Mouse (Mus musculus) forebrain, embryonic 16.5 days (tissue): ENCODE measurements at regions not wholly inside any gene's neighbourhood (a gene's known extent, or its start where the extent isn't known, plus 50 kb on each side); places are given as distances from the start of the nearest gene placed in this dataset.

ENCODE experiments used
- ATAC-seq: fragments of 200-750 bp; cut with Nextera tagmentation; 2 replicates; pipeline ENCODE4 v1.8.0; 2017; ENCODE audit warnings: mild to moderate bottlenecking, moderate library complexity
- H3K27ac ChIP-seq: fragments of 300-500 bp; sonication (generic); 2 replicates; pipeline ENCODE4 v1.5.1; 2014; ENCODE audit warnings: low read length, control low read depth
- H3K27me3 ChIP-seq: fragments of 300-500 bp; sonication (generic); replicated peaks from 2 replicates; pipeline ENCODE4 v1.6.1; 2014; ENCODE audit warnings: low read length; ENCODE audit not compliant: control insufficient read depth, insufficient read depth
- H3K36me3 ChIP-seq: fragments of 300-500 bp; sonication (generic); 2 replicates; pipeline ENCODE4 v1.6.1; 2014; ENCODE audit not compliant: control insufficient read depth, insufficient read depth
- H3K4me1 ChIP-seq: fragments of 300-500 bp; sonication (generic); replicated peaks from 2 replicates; pipeline ENCODE4 v1.6.1; 2014; ENCODE audit warnings: low read length; ENCODE audit not compliant: control insufficient read depth, insufficient read depth
- H3K4me2 ChIP-seq: fragments of 300-500 bp; sonication (generic); 2 replicates; pipeline ENCODE4 v1.6.1; 2014; ENCODE audit warnings: mild to moderate bottlenecking, low read length, control low read depth
- H3K4me3 ChIP-seq: fragments of 300-500 bp; sonication (generic); replicated peaks from 2 replicates; pipeline ENCODE4 v1.5.1; 2014; ENCODE audit warnings: mild to moderate bottlenecking, low read length, control low read depth
- H3K9ac ChIP-seq: fragments of 300-500 bp; sonication (generic); replicated peaks from 2 replicates; pipeline ENCODE4 v1.6.1; 2014; ENCODE audit warnings: low read depth, low read length, control low read depth
- H3K9me3 ChIP-seq: fragments of 300-500 bp; sonication (generic); 2 replicates; pipeline ENCODE4 v1.6.1; 2016; ENCODE audit warnings: low read length; ENCODE audit not compliant: control insufficient read depth
- WGBS: fragments of 180-500 bp; shearing (Covaris S2); extraction: QIAGEN DNeasy Blood & Tissue Kit; methylation state at CpG from one replicate; pipeline ENCODE4 v1.1.7; 2014; 5-methylcytosine and 5-hydroxymethylcytosine counted together

DNA sequence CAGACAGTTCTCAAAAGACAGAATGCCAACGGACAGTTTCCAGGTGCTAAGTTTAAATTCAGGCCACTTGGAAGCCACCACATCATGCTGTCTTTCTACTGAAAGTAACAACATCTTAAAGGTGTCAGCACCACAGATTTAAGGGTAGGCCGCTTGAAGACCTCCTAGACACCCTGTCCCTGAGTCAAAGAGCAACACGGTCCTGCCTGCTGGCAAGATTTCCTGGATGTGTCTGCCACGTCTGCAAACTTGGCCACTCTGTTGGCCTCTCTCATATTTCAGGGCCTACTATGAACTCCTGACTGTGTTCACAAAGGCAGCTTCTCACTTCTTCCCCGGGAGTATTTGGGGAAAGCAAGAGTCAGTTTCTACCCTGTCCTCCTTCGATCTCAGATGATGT lies 194.7 kb upstream of the Esrrg start:
- H3K4me3 ChIP-seq, result no peak overlapping the region
- no peak overlapping the region for H3K27ac ChIP-seq
- no peaks in the 10 kb centered on the region for H3K27me3 ChIP-seq
- no peak overlapping the region for H3K9ac ChIP-seq
- ATAC-seq, result no peak
- H3K4me1 ChIP-seq, result no peaks in the 10 kb centered on the region
- H3K36me3 ChIP-seq, result no peaks in the 10 kb centered on the region
- WGBS, result 89% methylated on average over 6 of the region's 6 CpGs
- H3K4me2 ChIP-seq, result no peak overlapping the region
- no peaks in the 10 kb centered on the region for H3K9me3 ChIP-seq

DNA sequence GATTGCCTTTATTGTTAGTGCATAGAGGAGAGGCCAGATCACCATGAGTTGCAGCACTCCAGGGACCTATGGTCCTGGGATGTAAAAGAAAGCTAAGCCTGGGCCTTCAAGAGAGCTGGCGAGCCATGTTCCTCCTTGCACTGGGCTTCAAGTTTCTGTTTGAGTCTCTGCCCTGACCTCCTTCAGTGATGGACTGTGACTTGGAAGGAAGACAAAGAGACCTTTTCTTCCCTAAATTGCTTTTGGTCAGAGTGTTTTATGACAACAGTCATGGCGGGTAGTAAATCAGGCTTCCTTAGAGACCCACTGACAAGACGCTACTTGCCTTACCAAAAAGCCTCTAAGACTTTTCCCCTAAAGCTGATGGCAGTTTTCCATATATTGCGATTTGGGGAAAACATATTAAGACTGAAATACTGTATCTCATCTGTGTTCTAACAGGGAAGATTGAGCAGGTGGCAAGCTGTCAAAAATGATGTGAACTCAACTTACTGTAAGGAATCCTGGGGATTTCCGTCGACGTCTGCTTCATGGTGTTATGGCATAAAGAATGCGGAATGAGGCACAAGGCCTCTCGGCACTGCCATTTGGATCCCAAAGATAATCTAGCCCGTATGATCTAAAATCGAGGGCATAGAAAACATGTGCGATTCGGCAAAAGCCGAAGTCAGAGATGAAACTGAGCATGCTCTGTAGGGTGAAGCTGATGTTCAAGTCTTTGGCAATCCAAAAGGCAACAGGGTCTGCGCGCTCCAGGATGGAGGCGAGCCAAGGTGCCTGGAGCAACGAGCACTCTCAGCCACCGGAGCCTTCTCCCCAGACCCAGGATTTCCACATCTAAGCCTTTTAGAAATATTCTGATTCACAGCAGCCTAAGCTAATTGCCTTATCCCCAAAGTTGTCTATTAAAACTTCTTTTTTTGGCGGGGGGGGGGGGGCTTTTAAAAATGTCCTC lies 190.1 kb upstream of the Esrrg start:
- H3K27ac ChIP-seq, result no peak overlapping the region
- no peaks in the 10 kb centered on the region for H3K4me1 ChIP-seq
- ATAC-seq, result no peak
- no peak overlapping the region for H3K4me2 ChIP-seq
- no peaks in the 10 kb centered on the region for H3K27me3 ChIP-seq
- 75% methylated on average over 20 of the region's 20 CpGs for WGBS
- H3K36me3 ChIP-seq, result no peaks in the 10 kb centered on the region
- no peaks in the 10 kb centered on the region for H3K9me3 ChIP-seq
- no peak overlapping the region for H3K4me3 ChIP-seq
- no peak overlapping the region for H3K9ac ChIP-seq

DNA sequence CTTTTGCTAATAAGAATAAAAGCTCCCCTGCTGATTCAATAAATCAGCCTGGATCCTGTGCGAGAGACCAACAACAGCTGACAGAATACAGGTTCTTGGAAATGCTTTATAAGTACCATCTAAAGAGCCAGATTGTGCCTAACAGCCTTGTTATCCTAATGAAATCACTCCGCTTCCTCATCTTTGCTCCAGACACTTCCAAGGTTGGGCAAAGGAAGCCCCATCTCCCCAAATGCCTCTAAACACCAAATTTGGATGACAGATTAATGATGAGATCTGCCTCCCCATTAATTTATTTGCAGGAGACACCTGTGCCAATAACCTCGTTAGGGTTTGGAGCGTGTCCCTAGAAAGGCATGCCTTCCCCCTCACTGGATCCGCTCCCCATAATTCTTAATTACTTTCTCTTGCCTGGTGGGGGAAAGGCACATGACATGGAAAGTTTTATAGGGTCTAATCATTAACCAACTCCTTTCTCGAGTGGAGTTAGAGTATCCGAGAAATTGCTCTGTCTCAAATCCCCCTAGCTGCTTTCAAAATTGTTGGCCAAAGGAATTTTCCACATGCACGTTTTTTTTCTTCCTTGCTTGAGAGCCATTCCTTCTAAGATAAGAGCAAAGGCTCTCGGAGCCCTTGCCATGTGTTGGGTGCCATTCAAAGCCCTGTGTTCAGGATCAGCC lies 179.9 kb upstream of the Esrrg start:
- no peaks in the 10 kb centered on the region for H3K27me3 ChIP-seq
- no peak for ATAC-seq
- H3K27ac ChIP-seq, result no peak overlapping the region
- H3K4me3 ChIP-seq, result no peak overlapping the region
- H3K4me2 ChIP-seq, result no peak overlapping the region
- H3K4me1 ChIP-seq, result no peaks in the 10 kb centered on the region; the same call in 1 of the 2 replicates
- H3K36me3 ChIP-seq, result no peaks in the 10 kb centered on the region
- 43% methylated on average over 9 of the region's 9 CpGs for WGBS
- H3K9ac ChIP-seq, result no peak overlapping the region
- no peaks in the 10 kb centered on the region for H3K9me3 ChIP-seq

DNA sequence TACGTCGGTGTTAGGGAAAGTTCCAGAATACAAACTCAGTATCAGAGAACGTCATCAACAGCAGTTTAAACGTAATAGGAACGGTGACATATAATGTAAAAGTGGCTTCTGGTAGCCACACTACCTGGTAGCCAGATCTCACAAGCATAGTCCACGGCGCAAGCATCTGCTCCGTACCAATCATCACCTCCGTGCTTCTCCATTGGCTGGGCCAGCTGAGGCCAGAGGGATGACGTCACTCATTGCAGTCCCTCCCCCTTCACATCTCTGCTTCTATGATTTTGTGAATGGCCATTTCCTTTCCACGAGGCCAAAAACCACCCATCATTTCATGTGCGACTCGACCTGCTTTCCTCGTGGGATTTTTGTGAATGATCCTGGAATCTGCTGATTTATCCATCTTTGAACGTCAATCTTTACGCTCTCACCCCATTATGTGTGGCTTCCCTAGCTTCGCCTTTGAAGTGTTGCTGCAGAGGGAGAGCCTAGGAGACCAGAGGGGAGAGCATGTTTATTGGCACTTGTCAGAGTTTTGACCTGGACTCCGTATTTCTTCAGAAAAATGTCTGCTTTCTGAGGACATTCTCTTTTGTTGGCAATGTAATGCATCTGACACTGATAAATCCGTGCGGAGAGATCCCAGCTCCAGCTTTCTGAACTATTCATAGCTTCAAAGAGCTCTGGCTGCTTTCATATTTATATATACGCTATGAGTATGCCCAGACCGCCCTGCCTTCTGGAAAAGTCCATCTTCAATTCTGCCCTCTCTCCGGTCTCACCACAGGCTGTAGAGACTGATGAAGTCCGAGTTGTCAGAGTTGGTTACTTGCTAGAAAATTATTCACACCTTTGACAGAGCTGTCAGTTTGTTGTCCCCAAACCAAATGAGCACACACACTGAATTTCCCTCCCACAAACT lies 174.6 kb upstream of the Esrrg start:
- 90% methylated on average over 24 of the region's 24 CpGs for WGBS
- Histone ChIP-seq H3K36me3 (no peaks in the 10 kb centered on the region), H3K27me3 (no peaks in the 10 kb centered on the region), H3K9me3 (no peaks in the 10 kb centered on the region), H3K4me2 (no peak overlapping the region), H3K4me1 (no peaks in the 10 kb centered on the region), H3K27ac (no peak overlapping the region), H3K4me3 (no peak overlapping the region), H3K9ac (no peak overlapping the region)
- ATAC-seq, result no peak

DNA sequence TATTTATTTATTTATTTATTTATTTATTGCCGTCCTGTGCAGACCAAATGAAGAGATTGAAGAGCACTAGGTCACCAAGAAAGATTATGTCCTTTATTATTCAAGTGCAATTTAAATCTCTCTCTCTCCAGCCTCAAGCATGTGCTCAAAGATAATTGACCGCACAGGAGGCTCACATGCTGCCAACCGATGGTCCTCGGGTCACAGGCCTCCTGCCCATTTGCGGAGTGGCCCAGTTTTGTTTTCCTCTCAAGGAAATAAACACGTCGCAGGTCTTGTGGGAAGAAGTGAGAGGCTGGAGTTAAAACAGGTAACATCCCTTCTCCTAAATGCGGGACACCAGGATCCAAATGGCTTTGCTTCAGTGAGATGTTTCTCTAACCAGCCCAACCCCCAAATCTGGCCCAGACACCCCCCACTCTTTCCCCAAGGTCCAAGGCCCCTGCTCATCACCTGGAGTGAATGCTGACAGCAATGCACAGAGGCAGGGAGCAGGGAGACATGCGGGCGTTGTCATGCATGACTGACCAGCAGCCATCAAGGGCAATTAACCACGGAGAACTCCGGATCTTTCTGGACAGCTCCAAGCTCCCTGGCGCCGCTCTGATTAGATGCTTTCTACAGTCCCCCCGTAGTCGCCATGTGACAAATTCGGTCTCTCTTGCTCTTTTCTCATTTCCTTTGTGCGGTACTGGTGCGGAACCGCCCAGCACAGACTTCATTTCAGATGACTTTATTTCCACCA lies 169.2 kb upstream of the Esrrg start:
- no peak overlapping the region for H3K27ac ChIP-seq
- no peak overlapping the region for H3K4me2 ChIP-seq
- 74% methylated on average over 20 of the region's 20 CpGs for WGBS
- H3K36me3 ChIP-seq, result no peaks in the 10 kb centered on the region
- H3K27me3 ChIP-seq, result no peaks in the 10 kb centered on the region
- H3K4me3 ChIP-seq, result no peak overlapping the region
- ATAC-seq, result no peak
- no peaks in the 10 kb centered on the region for H3K4me1 ChIP-seq
- H3K9me3 ChIP-seq, result no peaks in the 10 kb centered on the region
- H3K9ac ChIP-seq, result no peak overlapping the region

DNA sequence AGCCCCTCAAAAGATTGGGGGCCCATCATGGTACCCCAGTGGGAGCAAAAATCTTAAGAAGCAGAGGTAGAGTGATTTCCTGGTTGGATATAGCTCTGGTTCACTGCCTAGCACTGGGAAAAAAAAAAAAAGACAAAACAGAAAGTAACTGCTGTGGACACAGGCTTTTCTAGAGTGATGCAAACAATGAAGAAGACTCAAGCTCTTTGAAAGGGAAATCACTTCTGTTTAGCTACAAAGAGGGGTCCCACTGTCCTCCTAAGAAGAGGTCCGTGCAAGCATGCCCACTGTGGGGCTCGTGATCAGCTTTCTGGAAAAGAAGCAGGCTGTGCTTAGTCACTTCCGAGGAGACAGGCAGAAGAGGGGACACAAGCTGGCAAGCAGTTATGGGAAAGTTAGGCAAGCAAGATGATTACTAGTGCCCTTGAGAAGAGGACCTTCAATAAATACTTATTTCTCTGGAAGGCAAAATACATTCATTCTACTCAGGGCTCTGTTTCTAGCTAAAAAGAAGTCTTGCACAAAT lies 166.9 kb upstream of the Esrrg start:
- Histone ChIP-seq H3K9ac (no peak overlapping the region), H3K27ac (no peak overlapping the region), H3K4me3 (no peak overlapping the region), H3K4me1 (no peaks in the 10 kb centered on the region), H3K27me3 (no peaks in the 10 kb centered on the region), H3K9me3 (no peaks in the 10 kb centered on the region), H3K4me2 (no peak overlapping the region), H3K36me3 (no peaks in the 10 kb centered on the region)
- 63% methylated on average over 3 of the region's 3 CpGs for WGBS
- no peak for ATAC-seq

DNA sequence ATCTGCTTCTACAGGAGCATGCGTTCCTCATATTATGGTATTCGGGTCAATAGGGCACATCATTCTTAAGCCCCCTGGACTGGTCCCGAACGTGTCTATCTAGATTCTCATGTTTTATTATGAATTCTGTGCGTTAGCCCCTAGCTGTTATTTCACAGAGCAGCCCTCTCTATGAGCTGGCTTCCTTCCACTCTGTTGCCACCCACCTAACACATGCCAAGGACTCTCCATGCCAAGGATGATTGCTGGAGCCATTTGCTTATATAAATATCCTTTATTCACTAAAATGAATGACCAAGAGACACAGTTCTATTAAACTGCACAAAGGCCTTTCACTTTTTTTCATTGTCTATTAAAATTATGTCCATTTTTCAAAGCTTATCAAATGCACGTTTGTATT lies 162.1 kb upstream of the Esrrg start:
- Histone ChIP-seq H3K36me3 (no peaks in the 10 kb centered on the region), H3K27ac (no peak overlapping the region), H3K27me3 (0 out of 2 replicates have a peak, but pooled peaks cover 3% of the 10 kb centered on the region), H3K4me3 (no peak overlapping the region), H3K9ac (no peak overlapping the region), H3K4me1 (no peaks in the 10 kb centered on the region), H3K9me3 (no peaks in the 10 kb centered on the region), H3K4me2 (no peak overlapping the region)
- no peak for ATAC-seq
- WGBS, result 82% methylated on average over 6 of the region's 6 CpGs

DNA sequence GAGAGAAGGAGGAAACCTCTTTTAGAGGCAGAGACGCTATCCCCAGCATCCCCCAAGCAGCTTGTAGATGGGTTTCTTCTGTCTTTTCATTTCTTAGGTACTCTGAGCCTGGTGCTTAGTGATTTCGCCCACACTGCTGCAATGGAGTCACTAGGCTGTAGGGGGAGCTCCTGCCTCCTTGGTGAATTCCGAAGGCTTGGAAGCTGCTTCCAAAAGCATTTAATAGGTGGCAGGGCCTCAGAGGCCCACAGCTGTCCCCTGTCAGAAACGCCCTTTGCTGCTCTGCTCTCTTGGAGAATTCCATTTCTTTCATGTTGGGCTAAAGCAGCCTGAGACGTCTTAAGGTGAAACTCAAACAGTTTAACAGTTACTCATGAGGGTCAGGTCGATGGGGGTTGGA lies 160.4 kb upstream of the Esrrg start:
- Histone ChIP-seq H3K36me3 (no peaks in the 10 kb centered on the region), H3K27me3 (0 out of 2 replicates have a peak, but pooled peaks cover 3% of the 10 kb centered on the region), H3K9me3 (no peaks in the 10 kb centered on the region), H3K4me1 (no peaks in the 10 kb centered on the region), H3K4me3 (no peak overlapping the region), H3K27ac (no peak overlapping the region), H3K9ac (no peak overlapping the region), H3K4me2 (no peak overlapping the region)
- WGBS, result 14% methylated on average over 6 of the region's 6 CpGs
- peak; percentile 45 for ATAC-seq
